Mouse (Mus musculus) small intestine, adult 2 months (tissue): Measurements from ENCODE around the gene Gm10053. TPM values are rescaled to one million over a fixed set of nuclear protein-coding genes. Genes with fewer than 3 reads are reported as not detected.

Source experiments
- H3K27ac ChIP-seq: fragments of 200-500 bp; 2 replicates; pipeline ENCODE4 v1.5.1; 2012; ENCODE audit warnings: low read depth, low read length, control low read depth, inconsistent platforms; ENCODE audit not compliant: insufficient read depth
- H3K27me3 ChIP-seq: fragments of 200-500 bp; 2 replicates; pipeline ENCODE4 v1.6.1; 2012; ENCODE audit warnings: mild to moderate bottlenecking, moderate library complexity, low read length, inconsistent platforms; ENCODE audit not compliant: control insufficient read depth, insufficient read depth
- H3K36me3 ChIP-seq: fragments of 200-500 bp; 2 replicates; pipeline ENCODE4 v1.6.1; 2012; ENCODE audit warnings: mild to moderate bottlenecking, low read length, control low read depth, inconsistent platforms; ENCODE audit not compliant: control insufficient read depth, insufficient read depth
- H3K4me1 ChIP-seq: fragments of 200-500 bp; 2 replicates; pipeline ENCODE4 v1.6.1; 2012; ENCODE audit warnings: low read length, inconsistent platforms, mixed read lengths; ENCODE audit not compliant: control insufficient read depth, insufficient read depth, insufficient read length
- H3K4me3 ChIP-seq: fragments of 200-500 bp; 2 replicates; pipeline ENCODE4 v1.5.1; 2012; ENCODE audit warnings: low read depth, mild to moderate bottlenecking, control low read depth, inconsistent platforms, low read length, moderate library complexity
- CTCF ChIP-seq: fragments of 200-500 bp; IDR thresholded peaks from 2 replicates; pipeline ENCODE4 v1.5.1; 2012; ENCODE audit warnings: low read depth, mild to moderate bottlenecking, control low read depth, inconsistent platforms, low read length, moderate library complexity, mixed read lengths; ENCODE audit not compliant: insufficient replicate concordance, insufficient read length; ENCODE audit errors: extremely low read depth
- POLR2A ChIP-seq: fragments of 200-500 bp; IDR thresholded peaks from 2 replicates; pipeline ENCODE4 v1.6.1; 2012; ENCODE audit warnings: low read depth, mild to moderate bottlenecking, control low read depth, inconsistent platforms, low read length, moderate library complexity
- WGBS: fragments of 180-500 bp; shearing (Covaris S2); methylation state at CpG from one replicate; pipeline ENCODE4 v1.1.7; 2018; 5-methylcytosine and 5-hydroxymethylcytosine counted together
- polyA plus RNA-seq: library from polyadenylated mRNA; depleted of rRNA; stranded (reverse); fragments of >200 nt; gene quantifications from 2 replicates; pipeline ENCODE4 v1.2.3, GENCODE M21; 2012

Gene Gm10053
- polyA plus RNA-seq, 1 experiment: 5.5 TPM

- peaks cover 9% of the 10 kb centered on the region for H3K4me1 ChIP-seq
- TF ChIP-seq POLR2A (no peak), CTCF (no peak)
- H3K36me3 ChIP-seq: no peaks in the 10 kb centered on the region
- H3K27me3 ChIP-seq: peaks cover 44% of the 10 kb centered on the region
- no peak overlapping the region for H3K4me3 ChIP-seq
- WGBS: 17% methylated on average over 4 of the region's 4 CpGs
- no peak overlapping the region for H3K27ac ChIP-seq
Measured at GRCm38 (mm10) chr19:24896536-24896935, 21.1 kb downstream of the Gm10053 start.

GRCm38 (mm10) chr19:24897006-24897895 is 21.8 kb downstream of the Gm10053 start:
- H3K36me3 ChIP-seq: no peaks in the 10 kb centered on the region
- no peak overlapping the region for H3K27ac ChIP-seq
- TF ChIP-seq CTCF: no peak
- no peak for TF ChIP-seq POLR2A
- H3K27me3 ChIP-seq: peaks cover 50% of the 10 kb centered on the region
- H3K4me3 ChIP-seq: no peak overlapping the region
- WGBS: 3% methylated on average over 57 of the region's 57 CpGs
- H3K4me1 ChIP-seq: peaks cover 9% of the 10 kb centered on the region

- H3K27me3 ChIP-seq: peaks cover 54% of the 10 kb centered on the region
Measured at GRCm38 (mm10) chr19:24897896-24898736, 22.6 kb downstream of the Gm10053 start.

GRCm38 (mm10) chr19:24898737-24899577 is 23.5 kb downstream of the Gm10053 start:
- WGBS: 7% methylated on average over 34 of the region's 34 CpGs
- H3K4me3 ChIP-seq: no peak overlapping the region; the same call in 1 of the 2 replicates

More at GRCm38 (mm10) chr19:24897896-24898736, 22.6 kb downstream of the Gm10053 start:
- H3K27ac ChIP-seq: no peak overlapping the region
- peaks cover 9% of the 10 kb centered on the region for H3K4me1 ChIP-seq
- no peaks in the 10 kb centered on the region for H3K36me3 ChIP-seq
- no peak overlapping the region for H3K4me3 ChIP-seq
- TF ChIP-seq POLR2A (no peak), CTCF (no peak)
- 5% methylated on average over 20 of the region's 20 CpGs for WGBS

GRCm38 (mm10) chr19:24899578-24900544 is 24.4 kb downstream of the Gm10053 start:
- H3K27ac ChIP-seq: no peak overlapping the region
- peaks cover 9% of the 10 kb centered on the region for H3K4me1 ChIP-seq
- peaks cover 56% of the 10 kb centered on the region for H3K27me3 ChIP-seq
- no peaks in the 10 kb centered on the region for H3K36me3 ChIP-seq
- peak overlapping the region; percentile 28 for H3K4me3 ChIP-seq
- WGBS: 1% methylated on average over 84 of the region's 84 CpGs
- TF ChIP-seq POLR2A (peak; percentile 10; the same call in 1 of the 2 replicates), CTCF (no peak)

More at GRCm38 (mm10) chr19:24898737-24899577, 23.5 kb downstream of the Gm10053 start:
- peaks cover 56% of the 10 kb centered on the region for H3K27me3 ChIP-seq
- no peak for TF ChIP-seq POLR2A
- no peak for TF ChIP-seq CTCF
- peaks cover 9% of the 10 kb centered on the region for H3K4me1 ChIP-seq
- H3K36me3 ChIP-seq: no peaks in the 10 kb centered on the region
- H3K27ac ChIP-seq: no peak overlapping the region
